Mouse (Mus musculus) liver, embryonic 14.5 days (tissue): ENCODE measurements around the gene Mcf2l.

ENCODE experiments used
- CTCF ChIP-seq: IDR thresholded peaks from 2 replicates; pipeline ENCODE4 v1.5.1; 2016; ENCODE audit warnings: antibody characterized with exemption, low read depth, control low read depth
- EP300 ChIP-seq: IDR thresholded peaks from 2 replicates; pipeline ENCODE4 v1.6.1; 2016; ENCODE audit warnings: antibody characterized with exemption, low read depth

- TF ChIP-seq CTCF (no peak), EP300 (no peak)
Observed at GRCm38 (mm10) chr8:13041459-13041858, 167.9 kb downstream of the Mcf2l start.
